Comparison of ENCODE assay signal across 8 mouse cellular contexts in genomic region chr6:51523310-51523709, GRCm38 (mm10). TPM values are rescaled to one million over a fixed set of nuclear protein-coding genes. Genes with fewer than 3 reads are reported as not detected.
A peak's percentile ranks its signal among the peaks of the same experiment; 100 is the strongest.
DNase-seq lines count a peak whose midpoint lies in the region; ATAC-seq and TF ChIP-seq lines count a peak whose summit lies in the region.

No protein-coding gene starts in this region.

- H3K9ac ChIP-seq in limb, embryonic 13.5 days, result peak overlapping the region; percentile 75; the same call in 1 of the 2 replicates
- peak overlapping the region; percentile 75; the same call in 1 of the 2 replicates for H3K9ac ChIP-seq in stomach, embryonic 16.5 days (ENCODE audit: low read length)

- peaks cover 4% of the 10 kb centered on the region; the same call in 1 of the 2 replicates for H3K27me3 ChIP-seq in spleen, adult 2 months (ENCODE audit: control insufficient read depth, insufficient read depth, low read length)
- no peaks in the 10 kb centered on the region for H3K27me3 ChIP-seq in limb, embryonic 13.5 days
- no peaks in the 10 kb centered on the region for H3K27me3 ChIP-seq in stomach, embryonic 16.5 days (ENCODE audit: control insufficient read depth, insufficient read depth, low read length)

- peak overlapping the region; percentile 83 for H3K4me2 ChIP-seq in limb, embryonic 13.5 days (replicated peaks)
- peak overlapping the region; percentile 73 for H3K4me2 ChIP-seq in stomach, embryonic 16.5 days (ENCODE audit: low read depth, low read length)

- no peaks in the 10 kb centered on the region for H3K9me3 ChIP-seq in limb, embryonic 13.5 days
- no peaks in the 10 kb centered on the region for H3K9me3 ChIP-seq in stomach, embryonic 16.5 days (replicated peaks; ENCODE audit: control insufficient read depth, low read length)

- DNase-seq in cerebellum, adult 9-10 months, result peak; percentile 10
- no peak for DNase-seq in cerebellum, postnatal 14 days
- no peak for DNase-seq in spleen, adult 2 months (ENCODE audit: low read depth in 1 of 2, low spot score in 2 of 2)
- no peak for DNase-seq in spleen, postnatal 10 days (ENCODE audit: low spot score in 2 of 2)
- DNase-seq in spleen, postnatal 4 days (ENCODE audit: low spot score in 2 of 2), result no peak
- DNase-seq in thymus, adult 18-20 months, result no peak

- no peak overlapping the region for H3K27ac ChIP-seq in spleen, adult 2 months (ENCODE audit: insufficient read depth, low read length)
- no peak overlapping the region for H3K27ac ChIP-seq in limb, embryonic 13.5 days
- H3K27ac ChIP-seq in stomach, embryonic 16.5 days (ENCODE audit: low read length), result no peak overlapping the region

- no peaks in the 10 kb centered on the region for H3K36me3 ChIP-seq in spleen, adult 2 months (ENCODE audit: control insufficient read depth, insufficient read depth, low read length)
- H3K36me3 ChIP-seq in limb, embryonic 13.5 days, result no peaks in the 10 kb centered on the region
- no peaks in the 10 kb centered on the region for H3K36me3 ChIP-seq in stomach, embryonic 16.5 days (ENCODE audit: control insufficient read depth, insufficient read depth, low read length)

- H3K4me1 ChIP-seq in spleen, adult 2 months (ENCODE audit: control insufficient read depth, insufficient read depth, insufficient read length), result no peaks in the 10 kb centered on the region; the same call in 1 of the 2 replicates
- peaks cover 6% of the 10 kb centered on the region for H3K4me1 ChIP-seq in limb, embryonic 13.5 days
- H3K4me1 ChIP-seq in stomach, embryonic 16.5 days (ENCODE audit: control insufficient read depth, insufficient read depth, low read length), result peaks cover 8% of the 10 kb centered on the region

- WGBS in spleen, adult 2 months, result 26% methylated on average over 5 of the region's 5 CpGs
- 21% methylated on average over 5 of the region's 5 CpGs for WGBS in limb, embryonic 13.5 days
- 15% methylated on average over 5 of the region's 5 CpGs for WGBS in stomach, embryonic 16.5 days

- no peak for TF ChIP-seq POLR2A in spleen, adult 2 months (IDR thresholded peaks at IDR 0.05; ENCODE audit: low read depth, low read length)

- H3K4me3 ChIP-seq in spleen, adult 2 months (ENCODE audit: extremely low read depth, insufficient read depth, insufficient read length), result peak overlapping the region; percentile 9; the same call in 1 of the 2 replicates
- peak overlapping the region; percentile 71 for H3K4me3 ChIP-seq in limb, embryonic 13.5 days
- peak overlapping the region; percentile 59 for H3K4me3 ChIP-seq in stomach, embryonic 16.5 days (replicated peaks; ENCODE audit: low read length)

- no peak for ATAC-seq in limb, embryonic 13.5 days (ENCODE audit: low FRiP score, low read depth)
- peak; percentile 19; the same call in 1 of the 2 replicates for ATAC-seq in stomach, embryonic 16.5 days (ENCODE audit: insufficient read depth, low FRiP score)

- TF ChIP-seq CTCF in spleen, adult 2 months (IDR thresholded peaks at IDR 0.05; ENCODE audit: extremely low read depth, insufficient read depth, insufficient read length, insufficient replicate concordance), result no peak

RNA-seq across cellular contexts. Expression of gene Snx10, which starts 0.4 kb away (rescaled TPM):
- polyA plus RNA-seq in spleen, adult 2 months (2012; rRNA removed), result 1.7 and 2.4 TPM in 2 replicates
- polyA plus RNA-seq in limb, embryonic 13.5 days (2015; fragmentation: Nextera tagmentation; extraction: Ambion mirVana), result 13.3 and 15.4 TPM in 2 replicates
- polyA plus RNA-seq in stomach, embryonic 16.5 days (2015; fragmentation: Nextera tagmentation; extraction: Ambion mirVana), result 16.0 and 17.1 TPM in 2 replicates

RNA-seq across cellular contexts. Expression of gene Cbx3, which starts 53.1 kb away (rescaled TPM):
- polyA plus RNA-seq in spleen, adult 2 months (2012; rRNA removed), result 4.7 and 5.2 TPM in 2 replicates
- 532 and 550 TPM in 2 replicates for polyA plus RNA-seq in limb, embryonic 13.5 days (2015; fragmentation: Nextera tagmentation; extraction: Ambion mirVana)
- 335 and 396 TPM in 2 replicates for polyA plus RNA-seq in stomach, embryonic 16.5 days (2015; fragmentation: Nextera tagmentation; extraction: Ambion mirVana)

RNA-seq across cellular contexts. Expression of gene Hnrnpa2b1, which starts 53.6 kb away (rescaled TPM):
- polyA plus RNA-seq in spleen, adult 2 months (2012; rRNA removed), result 37.4 and 47.3 TPM in 2 replicates
- polyA plus RNA-seq in limb, embryonic 13.5 days (2015; fragmentation: Nextera tagmentation; extraction: Ambion mirVana), result 2,108 and 2,149 TPM in 2 replicates
- polyA plus RNA-seq in stomach, embryonic 16.5 days (2015; fragmentation: Nextera tagmentation; extraction: Ambion mirVana), result 1,433 and 1,504 TPM in 2 replicates

Comparison
In these comparisons a context has a peak if more than half of its experiments do, and no peak if none do; other contexts are left out.
1. H3K4me3 ChIP-seq: peak in every context shown above with its lines; median percentile 71 in limb, embryonic 13.5 days; 59 in stomach, embryonic 16.5 days; 9 in spleen, adult 2 months.
2. RNA of gene Cbx3, which starts 53.1 kb away (polyA plus RNA-seq): 532 to 550 TPM in limb, embryonic 13.5 days and 335 to 396 TPM in stomach, embryonic 16.5 days; 4.7 to 5.2 TPM in spleen, adult 2 months; every median in the first group is over 10 times any median in the second.
3. RNA of gene Hnrnpa2b1, which starts 53.6 kb away (polyA plus RNA-seq): 2,108 to 2,149 TPM in limb, embryonic 13.5 days and 1,433 to 1,504 TPM in stomach, embryonic 16.5 days; 37.4 to 47.3 TPM in spleen, adult 2 months; every median in the first group is over 10 times any median in the second.